Mouse (Mus musculus): ENCODE data around the gene Olfr135.

The Olfr135 gene

DNA sequence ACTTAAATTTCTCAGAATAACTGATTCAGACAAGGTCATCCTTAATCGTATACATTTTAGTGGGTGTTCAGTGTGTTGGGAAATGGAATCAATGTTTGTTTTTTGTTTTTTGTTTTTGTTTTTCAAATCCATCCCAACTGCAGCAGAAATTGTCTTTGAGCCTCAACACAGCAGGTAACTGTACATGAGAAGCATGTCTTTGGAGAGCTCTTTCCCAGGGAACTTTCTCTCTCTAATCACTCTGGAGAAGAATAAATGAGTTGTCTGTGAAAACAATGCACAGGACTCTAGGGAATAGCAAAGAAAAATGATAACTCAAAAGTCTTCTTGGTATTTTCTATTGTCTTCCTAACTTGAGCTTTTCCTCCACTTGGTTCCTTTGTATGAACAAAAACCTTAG lies at the start of gene Olfr135:
Gene Olfr135 (plus strand): TSS at position 301 of the 400 bp plus-strand sequence.
- no peak for DNase-seq (ENCODE audit: extremely low spot score, low spot score)

- no peak for DNase-seq (ENCODE audit: extremely low spot score, low spot score)
These were observed 33.0 kb upstream of the Olfr135 start, which contains the start of gene Olfr134 for GRCm38 (mm10) chr17:38171088-38171487. Gene Olfr134 (plus strand): TSS chr17:38171388.
